Mouse (Mus musculus): ENCODE results near the gene Pfkfb3.

GRCm38 (mm10) chr2:11438231-11438954 lies 115.5 kb downstream of the Pfkfb3 start:
- TF ChIP-seq CTCF (conservative IDR thresholded peaks at IDR 0.05; ENCODE audit: low read length) (no peak), POU5F1 (IDR thresholded peaks at IDR 0.05; ENCODE audit: borderline replicate concordance, low read length) (no peak), NANOG (IDR thresholded peaks at IDR 0.05; ENCODE audit: borderline replicate concordance, low read length) (no peak)
